Mouse (Mus musculus) layer of hippocampus, postnatal 10 days (tissue): ENCODE data around the gene Btrc. TPM values are rescaled to one million over a fixed set of nuclear protein-coding genes. Genes with fewer than 3 reads are reported as not detected.
"Not testable (repeated sequence)": the region's sequence is repeated elsewhere in the genome, so short reads cannot be mapped to it uniquely, and the experiment has no call there.

Experiments
- DNase-seq, 2 experiments: peaks; one replicate each; pipeline ENCODE4 v3.0.0; 2021; ENCODE audit warnings: low spot score in 2 of 2
- long read RNA-seq: library from polyadenylated mRNA; stranded (forward); transcript quantifications from one replicate; pipeline ENCODE4 v2.0.0, GENCODE M21; 2023
- total RNA-seq, 2 experiments: library from RNA; stranded (reverse); gene quantifications; 2 replicates each; pipeline ENCODE4 v1.2.3; 2021

Gene Btrc
- 10 to 100 TPM; 79.1 to 87.1 TPM for total RNA-seq
- long read RNA-seq, transcript Btrc-201 (15 exons, 2,978 nt), result major isoform, 10 of 52 reads
- long read RNA-seq, partial matches to known transcripts, result 5 of 52 reads
- long read RNA-seq, other reads (novel, unspliced or antisense), result 36 of 52 reads

GRCm38 (mm10) chr19:45363384-45363926 is at the start of gene Btrc:
TSS of gene Btrc (plus strand) at chr19:45363734.
- peak; percentile 100 for DNase-seq

DNA sequence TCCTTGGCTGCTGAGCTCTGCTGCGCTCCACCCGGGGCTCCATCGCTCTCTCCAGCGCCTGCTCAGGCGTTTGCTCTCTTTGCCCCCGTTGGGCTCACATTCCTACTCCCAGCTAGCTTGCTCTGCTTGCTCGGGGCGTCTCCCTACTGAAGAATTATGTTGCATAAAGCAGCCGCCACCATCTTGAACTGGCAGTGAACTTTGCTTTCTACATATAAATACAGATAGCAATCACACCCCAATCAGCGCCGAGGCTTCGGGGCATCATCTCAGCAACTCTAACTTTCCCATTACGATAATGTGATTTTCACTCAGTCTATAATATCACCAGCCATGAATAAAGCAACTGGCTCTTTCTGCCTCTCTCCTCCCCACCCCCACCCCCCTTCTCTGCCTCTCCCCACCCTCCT is 46.1 kb upstream of the Btrc start:
- no peak for DNase-seq

GRCm38 (mm10) chr19:45321062-45321461 is 42.5 kb upstream of the Btrc start:
- DNase-seq, result no peak

DNA sequence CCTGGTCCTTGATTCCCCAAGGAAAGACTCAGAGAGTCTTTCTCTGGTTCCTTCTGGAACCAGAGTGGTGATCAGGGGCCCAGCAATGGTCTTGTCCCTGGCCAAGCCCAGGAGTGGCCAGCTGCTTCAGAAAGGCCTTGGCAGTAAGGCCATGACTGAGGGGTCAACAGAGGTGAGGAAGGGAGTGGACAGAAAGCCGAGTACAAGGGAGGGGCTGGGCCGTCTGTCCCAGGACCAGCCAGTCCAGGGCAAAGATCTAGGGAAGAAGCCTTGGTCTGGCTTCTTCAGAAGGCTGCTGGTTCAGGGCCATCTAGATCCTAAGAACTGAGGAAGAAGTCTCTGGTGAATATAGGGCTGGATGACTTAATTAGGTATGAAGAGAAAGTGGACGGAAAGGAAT is 34.5 kb upstream of the Btrc start:
- DNase-seq, result no peak

DNA sequence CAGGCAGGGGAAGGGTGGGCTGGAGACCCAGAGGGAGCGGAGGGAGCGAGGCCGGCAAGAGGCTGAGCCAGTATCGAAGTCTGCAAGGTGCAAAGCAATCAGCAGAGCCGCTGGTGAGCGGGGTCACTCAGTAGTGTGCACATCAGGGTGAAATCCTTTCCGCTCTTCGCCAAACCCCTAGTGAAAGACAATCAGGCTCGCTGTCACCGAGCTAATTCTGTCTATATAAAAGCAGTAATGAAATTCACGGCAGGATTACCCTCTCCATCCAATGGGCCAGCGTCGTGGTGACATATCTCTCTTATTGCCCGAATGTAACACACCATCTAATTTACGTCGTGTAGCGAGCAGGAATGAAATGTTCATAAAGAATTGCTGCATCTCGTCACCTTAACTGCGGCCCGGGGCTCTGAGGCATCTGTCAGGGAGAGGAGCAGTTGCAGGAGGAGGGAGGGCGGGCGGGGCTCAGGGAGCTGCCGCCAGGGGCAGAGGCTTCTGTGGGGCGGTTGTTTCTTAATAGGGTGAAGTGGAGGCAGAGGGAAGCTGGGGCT is 33.7 kb upstream of the Btrc start:
- DNase-seq, result no peak

- DNase-seq, result no peak
Observed at GRCm38 (mm10) chr19:45336718-45337117, 26.8 kb upstream of the Btrc start.

DNA sequence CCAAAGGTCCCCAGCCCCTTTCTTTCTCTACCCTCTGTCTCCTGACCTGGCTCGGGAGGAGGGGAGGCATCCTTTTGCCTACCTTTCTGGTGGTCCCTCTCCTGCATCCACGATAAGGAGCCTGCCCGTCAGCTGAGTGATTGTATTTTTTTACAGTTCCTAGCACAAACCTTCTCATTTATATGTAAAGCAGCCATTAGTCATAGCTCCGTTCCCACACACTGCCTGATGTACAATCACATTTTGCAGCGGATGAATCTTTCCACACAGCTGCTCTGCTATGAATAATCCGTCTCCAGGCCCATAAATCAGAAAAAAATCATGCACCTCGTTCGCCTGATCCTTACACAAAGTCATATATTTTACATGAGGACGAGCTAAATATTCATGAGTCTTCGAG is 25.4 kb upstream of the Btrc start:
- DNase-seq, result no peak

DNA sequence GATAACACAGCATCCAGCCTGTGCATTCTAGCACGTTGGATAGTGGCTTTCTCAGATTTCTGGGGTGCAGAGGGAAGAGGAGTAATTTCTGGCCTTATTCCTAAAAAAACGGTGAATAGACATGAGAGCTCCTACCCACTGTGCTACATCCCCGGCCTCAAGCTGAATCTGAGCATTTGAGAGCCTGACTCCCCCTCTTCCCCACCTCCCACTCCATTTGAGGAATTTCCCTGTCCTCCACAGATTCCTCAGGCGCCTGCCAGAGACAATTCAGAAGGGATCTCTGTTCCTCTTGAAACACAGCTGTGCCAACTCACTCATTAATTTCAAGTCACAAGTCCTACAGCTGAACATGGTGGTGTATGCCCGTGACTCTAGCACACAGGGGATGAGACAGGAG is 19.6 kb upstream of the Btrc start:
- DNase-seq, result no peak

- no peak for DNase-seq
Observed at GRCm38 (mm10) chr19:45348188-45348587, 15.3 kb upstream of the Btrc start.

GRCm38 (mm10) chr19:45350456-45350855 is 13.1 kb upstream of the Btrc start:
- DNase-seq, result no peak

- not testable (repeated sequence) for DNase-seq
Observed at GRCm38 (mm10) chr19:45352706-45353105, 10.8 kb upstream of the Btrc start.

- no peak for DNase-seq
Observed at GRCm38 (mm10) chr19:45355678-45356077, 7.9 kb upstream of the Btrc start.

DNA sequence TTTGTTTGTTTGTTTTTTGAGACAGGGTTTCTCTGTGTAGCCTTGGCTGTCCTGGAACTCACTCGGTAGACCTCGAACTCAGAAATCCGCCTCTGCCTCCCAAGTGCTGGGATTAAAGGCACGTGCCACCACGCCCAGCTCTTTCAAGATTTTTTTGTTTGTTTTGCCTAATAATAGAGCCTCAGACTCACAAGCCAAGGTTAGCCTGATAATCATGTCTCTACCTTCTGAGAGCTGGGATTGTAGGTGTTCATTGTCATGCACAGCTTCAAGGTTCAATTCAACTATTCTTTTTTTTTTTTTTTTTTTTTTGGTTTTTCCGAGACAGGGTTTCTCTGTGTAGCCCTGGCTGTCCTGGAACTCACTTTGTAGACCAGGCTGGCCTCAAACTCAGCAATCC is 6.7 kb upstream of the Btrc start:
- DNase-seq, result not testable (repeated sequence)

DNA sequence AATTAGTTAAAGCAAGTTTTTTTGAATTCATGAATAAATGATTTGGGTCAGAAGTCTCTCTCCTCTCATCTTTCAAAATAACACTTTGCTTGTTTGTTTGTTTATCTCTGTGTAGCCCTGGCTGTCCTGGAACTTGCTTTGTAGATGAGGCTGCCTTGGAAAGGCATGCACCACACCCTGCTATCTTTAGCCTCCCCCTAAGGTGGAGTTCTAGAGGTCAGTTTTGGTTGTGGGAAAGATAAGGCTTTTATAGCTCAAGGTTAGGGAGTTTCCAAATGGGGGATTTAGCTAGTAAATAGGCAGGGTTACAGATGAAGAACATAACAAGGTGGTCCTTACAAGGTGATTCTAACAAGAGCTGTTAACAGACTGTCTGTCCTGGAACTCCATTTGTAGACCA is 3.0 kb upstream of the Btrc start:
- DNase-seq, result no peak

- DNase-seq, result no peak
Observed at GRCm38 (mm10) chr19:45363933-45364391, 428 bp downstream of the Btrc start.

DNA sequence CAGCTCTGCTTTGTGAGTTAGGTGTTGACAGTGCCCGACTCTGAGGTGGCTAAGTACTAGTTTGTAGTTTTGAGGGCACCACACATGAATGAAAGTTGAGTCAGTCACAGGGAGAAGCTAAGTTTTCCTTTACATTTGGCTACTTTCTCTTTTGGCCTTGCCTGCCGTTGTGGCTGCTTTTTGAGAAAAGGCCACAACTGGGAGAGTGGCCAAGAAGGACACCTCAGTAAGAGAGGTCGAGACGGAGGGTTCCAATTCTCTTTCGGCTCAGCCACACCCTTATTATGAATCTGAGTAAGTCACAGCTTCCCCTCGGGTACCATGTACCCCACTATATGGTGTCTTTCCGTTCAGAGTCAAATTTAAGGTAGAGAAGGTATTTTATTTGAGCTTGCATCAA is 3.1 kb downstream of the Btrc start:
- no peak for DNase-seq

DNA sequence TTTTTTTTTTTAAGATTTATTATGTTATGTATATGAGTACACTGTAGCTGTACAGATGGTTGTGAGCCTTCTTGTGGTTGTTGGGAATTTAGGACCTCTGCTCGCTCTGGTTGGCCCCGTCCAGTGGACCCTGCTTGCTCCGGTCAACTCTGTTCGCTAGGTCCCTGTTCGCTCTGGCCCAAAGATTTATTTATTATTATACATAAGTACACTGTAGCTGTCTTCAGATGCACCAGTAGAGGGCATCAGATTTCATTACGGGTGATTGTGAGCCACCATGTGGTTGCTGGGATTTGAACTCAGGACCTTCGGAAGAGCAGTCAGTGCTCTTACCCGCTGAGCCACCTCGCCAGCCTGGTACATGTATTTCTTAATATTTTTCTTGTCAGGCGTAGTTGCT is 21.3 kb downstream of the Btrc start:
- not testable (repeated sequence) for DNase-seq

DNA sequence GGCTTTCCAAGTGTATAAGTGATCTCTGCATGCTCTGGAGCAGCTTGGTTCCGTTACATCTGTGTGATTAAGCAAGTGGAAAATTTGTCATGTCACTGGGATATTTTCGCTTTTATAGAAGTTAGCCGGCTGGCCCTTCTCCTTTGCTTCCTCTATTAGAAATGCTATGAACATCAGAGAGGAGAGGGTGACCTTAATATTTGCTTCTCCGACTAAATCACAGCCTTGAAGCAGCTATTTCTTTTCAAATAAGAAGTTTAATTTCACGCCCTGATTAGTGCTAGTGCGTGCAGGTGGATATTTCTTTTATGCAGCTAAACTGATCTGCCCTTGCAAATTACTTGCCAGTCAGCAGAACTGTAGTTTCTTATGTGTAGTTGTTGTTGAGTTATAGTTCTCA is 25.0 kb downstream of the Btrc start:
- no peak for DNase-seq

- DNase-seq, result no peak
Observed at GRCm38 (mm10) chr19:45394078-45394477, 30.5 kb downstream of the Btrc start.

- no peak for DNase-seq
Observed at GRCm38 (mm10) chr19:45411000-45411399, 47.5 kb downstream of the Btrc start.

GRCm38 (mm10) chr19:45412694-45413093 is 49.2 kb downstream of the Btrc start:
- no peak for DNase-seq

DNA sequence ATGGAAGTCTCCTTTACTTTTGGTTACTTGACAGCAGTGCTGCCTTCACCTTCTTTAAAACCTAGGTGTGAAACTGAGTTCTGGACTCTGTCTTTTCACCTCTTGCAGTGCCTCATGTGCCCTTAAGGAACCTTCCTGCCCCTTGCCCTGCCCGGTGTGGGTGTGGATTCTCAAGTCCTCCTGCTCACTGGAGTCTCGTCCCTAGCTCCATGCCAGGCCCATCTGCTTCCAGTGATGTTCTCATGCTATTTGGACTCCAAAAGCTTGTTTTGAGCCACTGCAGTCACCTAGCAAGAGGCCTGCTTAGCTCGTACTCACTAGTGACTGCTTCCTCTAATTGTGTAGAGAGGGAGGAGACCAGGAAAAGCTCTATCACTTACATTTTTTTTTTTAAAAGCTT is 50.4 kb downstream of the Btrc start:
- no peak for DNase-seq

DNA sequence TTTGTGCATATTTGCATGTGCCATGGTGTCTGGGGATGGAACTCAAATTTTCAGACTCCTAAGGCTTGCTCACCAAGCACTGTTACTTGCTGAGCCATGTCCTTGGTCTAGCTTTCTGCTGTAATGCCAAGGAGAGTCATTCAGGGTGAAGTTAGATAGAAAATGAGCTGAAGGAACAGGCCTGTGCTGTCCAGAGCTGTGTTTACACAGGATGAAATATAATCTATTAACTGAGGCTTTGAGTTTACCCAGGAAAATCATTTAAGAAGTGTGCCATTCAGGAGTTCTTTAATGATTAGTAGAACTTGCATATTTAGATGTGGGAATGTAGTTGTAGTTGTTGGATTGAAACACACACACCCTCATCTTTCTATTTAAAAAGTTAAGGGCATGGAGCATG is 54.1 kb downstream of the Btrc start:
- DNase-seq, result no peak
